ENCODE assay signal across 19 mouse cellular contexts in the genomic region with DNA sequence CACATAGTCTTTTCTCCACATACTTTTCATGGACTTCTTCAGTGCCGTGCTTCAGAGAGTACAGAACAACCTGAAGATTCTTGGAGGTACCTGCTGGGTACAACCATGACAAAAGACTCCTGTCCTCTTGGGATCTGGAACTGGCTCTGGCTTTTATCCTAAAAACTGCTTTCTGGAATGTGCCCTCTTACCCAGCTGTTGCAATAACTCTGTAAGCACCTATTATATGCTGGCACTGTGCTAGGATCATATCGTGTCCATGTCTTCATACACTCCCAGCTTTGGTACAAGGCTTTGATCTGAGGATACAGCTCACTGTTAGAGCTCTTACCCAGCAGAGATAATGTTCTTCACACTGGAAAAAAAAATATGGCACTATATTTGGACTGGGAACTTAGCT. TPM values are rescaled to one million over a fixed set of nuclear protein-coding genes. Genes with fewer than 3 reads are reported as not detected.
DNase-seq lines count a peak whose midpoint lies in the region; ATAC-seq and TF ChIP-seq lines count a peak whose summit lies in the region.
"Had no signal": no experiment of that assay in that cellular context is flagged by ENCODE, and none has a peak within 500 bp of the region (broad histone marks: within the 10 kb centered on the region; RNA-seq: fewer than 3 reads in every experiment).

No protein-coding gene starts in this region.

- peaks cover 6% of the 10 kb centered on the region; the same call in 1 of the 2 replicates for H3K79me2 ChIP-seq in liver, adult 2 months (ENCODE audit: control insufficient read depth, insufficient read depth, low read length)
- H3K79me2 ChIP-seq in myocyte (ENCODE audit: control insufficient read depth, insufficient read depth): no peaks in the 10 kb centered on the region

- H3K27ac ChIP-seq in liver, adult 2 months (replicated peaks; ENCODE audit: insufficient read depth, low read depth, low read length): no peak overlapping the region
- no peak overlapping the region for H3K27ac ChIP-seq in liver, embryonic 12.5 days
- H3K27ac ChIP-seq in thymus, adult 2 months (ENCODE audit: control insufficient read depth, insufficient read depth, low read length): no peak overlapping the region
- H3K27ac ChIP-seq: forebrain, embryonic 15.5 days; hindbrain, embryonic 12.5 days; hindbrain, embryonic 15.5 days had no signal

- no peak overlapping the region for H3ac ChIP-seq in myocyte (ENCODE audit: control insufficient read depth, insufficient read length)

- no peak overlapping the region for H3K9ac ChIP-seq in liver, adult 2 months (ENCODE audit: low read depth, low read length)
- no peak overlapping the region for H3K9ac ChIP-seq in liver, embryonic 12.5 days
- H3K9ac ChIP-seq: forebrain, embryonic 15.5 days; hindbrain, embryonic 12.5 days; hindbrain, embryonic 15.5 days had no signal

- no peak overlapping the region for H3K4me2 ChIP-seq in liver, embryonic 12.5 days
- H3K4me2 ChIP-seq in myocyte (ENCODE audit: low read depth): no peak overlapping the region
- H3K4me2 ChIP-seq: forebrain, embryonic 15.5 days; heart, embryonic 11.5 days; hindbrain, embryonic 12.5 days; hindbrain, embryonic 15.5 days had no signal

- WGBS in liver, adult 2 months: 41% methylated on average over 2 of the region's 2 CpGs
- WGBS in liver, embryonic 12.5 days (ENCODE audit: insufficient replicate concordance): 67% methylated on average over 2 of the region's 2 CpGs
- WGBS in thymus, adult 2 months: 94% methylated on average over 2 of the region's 2 CpGs

- no peak for ATAC-seq in liver, embryonic 12.5 days
- ATAC-seq: forebrain, embryonic 15.5 days; Patski had no signal

- peak; percentile 90 for DNase-seq in liver, adult 2 months (ENCODE audit: extremely low read depth, low read depth, low spot score)
- peak; percentile 52 for DNase-seq in adipocyte (ENCODE audit: low spot score)
- no peak for DNase-seq in thymus, adult 2 months
- DNase-seq in urinary bladder, postnatal 4 days (ENCODE audit: low spot score in 2 of 2): no peak
- DNase-seq: adrenal gland, adult 2 months; adrenal gland, postnatal 14 days; cerebellum, adult 11-12 months; cerebellum, adult 8-10 months; cerebellum, postnatal 10 days; gastrocnemius, postnatal 10 days; heart, adult 11 months; kidney, adult 11 months had no signal

- no peak for TF ChIP-seq CTCF in liver, adult 2 months (IDR thresholded peaks at IDR 0.05; ENCODE audit: low read depth, low read length)
- no peak for TF ChIP-seq CTCF in thymus, adult 2 months (IDR thresholded peaks at IDR 0.05; ENCODE audit: borderline replicate concordance, control insufficient read depth, extremely low read depth, insufficient read depth, low read length, poor library complexity)

- no peak for TF ChIP-seq POLR2A in liver, adult 2 months (IDR thresholded peaks at IDR 0.05; ENCODE audit: extremely low read depth, insufficient read depth, low read length)
- no peak for TF ChIP-seq POLR2A in myocyte (IDR thresholded peaks at IDR 0.05; ENCODE audit: insufficient read length, low read depth)
- no peak for TF ChIP-seq POLR2A in thymus, adult 2 months (IDR thresholded peaks at IDR 0.05; ENCODE audit: control insufficient read depth, extremely low read depth, insufficient read depth, low read length, poor library complexity)

- H3K27me3 ChIP-seq in liver, adult 2 months (ENCODE audit: control insufficient read depth, insufficient read depth, low read length): no peaks in the 10 kb centered on the region
- H3K27me3 ChIP-seq in liver, embryonic 12.5 days (replicated peaks): 0 out of 2 replicates have a peak, but pooled peaks cover 16% of the 10 kb centered on the region
- H3K27me3 ChIP-seq in myocyte (ENCODE audit: control insufficient read depth, insufficient read depth, insufficient read length): no peaks in the 10 kb centered on the region
- H3K27me3 ChIP-seq in thymus, adult 2 months (ENCODE audit: control insufficient read depth, insufficient read depth, low read length): no peaks in the 10 kb centered on the region
- H3K27me3 ChIP-seq: forebrain, embryonic 15.5 days; hindbrain, embryonic 12.5 days; hindbrain, embryonic 15.5 days; Patski had no signal

- peaks cover 20% of the 10 kb centered on the region for H3K4me1 ChIP-seq in liver, adult 2 months (ENCODE audit: control insufficient read depth, insufficient read depth, low read length)
- H3K4me1 ChIP-seq in liver, embryonic 12.5 days: peaks cover 30% of the 10 kb centered on the region
- H3K4me1 ChIP-seq in thymus, adult 2 months (replicated peaks; ENCODE audit: control insufficient read depth, insufficient read depth, low read length): peaks cover 17% of the 10 kb centered on the region

- no peak overlapping the region for H3K4me3 ChIP-seq in liver, adult 2 months (ENCODE audit: insufficient read depth, low read depth, low read length)
- no peak overlapping the region for H3K4me3 ChIP-seq in liver, embryonic 12.5 days
- no peak overlapping the region for H3K4me3 ChIP-seq in myocyte
- no peak overlapping the region for H3K4me3 ChIP-seq in thymus, adult 2 months (ENCODE audit: control insufficient read depth, insufficient read depth, low read length)
- H3K4me3 ChIP-seq: forebrain, embryonic 15.5 days; hindbrain, embryonic 12.5 days; hindbrain, embryonic 15.5 days had no signal

- peaks cover 3% of the 10 kb centered on the region; the same call in 1 of the 2 replicates for H3K36me3 ChIP-seq in liver, adult 2 months (ENCODE audit: control insufficient read depth, insufficient read depth, low read length)
- no peaks in the 10 kb centered on the region for H3K36me3 ChIP-seq in liver, embryonic 12.5 days
- H3K36me3 ChIP-seq in myocyte (ENCODE audit: control insufficient read depth, insufficient read depth): no peaks in the 10 kb centered on the region
- H3K36me3 ChIP-seq in thymus, adult 2 months (ENCODE audit: control insufficient read depth, insufficient read depth, low read length): no peaks in the 10 kb centered on the region
- H3K36me3 ChIP-seq: forebrain, embryonic 15.5 days; hindbrain, embryonic 12.5 days; hindbrain, embryonic 15.5 days had no signal

- H3K9me3 ChIP-seq in liver, embryonic 12.5 days (replicated peaks): no peaks in the 10 kb centered on the region
- H3K9me3 ChIP-seq: forebrain, embryonic 15.5 days; hindbrain, embryonic 12.5 days; hindbrain, embryonic 15.5 days had no signal

TF ChIP-seq in myocyte, 11 proteins besides CTCF, POLR2A, EP300 and RAD21:
- no peak for TF ChIP-seq USF1 (IDR thresholded peaks at IDR 0.05; ENCODE audit: low read depth)
- peak; percentile 78 for TF ChIP-seq CEBPB (IDR thresholded peaks at IDR 0.05; ENCODE audit: insufficient read depth, poor library complexity, severe bottlenecking)
- TF ChIP-seq MYOD1 (IDR thresholded peaks at IDR 0.05; ENCODE audit: control insufficient read depth in 1 of 3, insufficient read length in 2 of 3, low read depth in 2 of 3): peak in 1 of 3 experiments; percentile 17
- no peak for TF ChIP-seq POLR2AphosphoS2 (IDR thresholded peaks at IDR 0.05; ENCODE audit: insufficient read length, low read depth)

RNA-seq across cellular contexts. Expression of gene Angptl4, which starts 3.3 kb away (rescaled TPM):
- total RNA-seq in liver, adult 2 months (2014; rRNA removed): 129 and 142 TPM in 2 replicates
- 28.1 and 49.5 TPM in 2 replicates for polyA plus RNA-seq in liver, adult 2 months (2012; rRNA removed)
- 17.3 and 21.0 TPM in 2 replicates for polyA plus RNA-seq in liver, embryonic 12.5 days (2016; fragmentation: Nextera tagmentation; extraction: Ambion mirVana)
- 42.8 TPM for polyA plus RNA-seq in myocyte (2012; fragmentation: generic; extraction: Trizol)
- polyA plus RNA-seq in thymus, adult 2 months (2012; rRNA removed): 23.0 TPM in 2 replicates

RNA-seq across cellular contexts. Expression of gene Rab11b, which starts 24.6 kb away (rescaled TPM):
- 23.3 and 45.2 TPM in 2 replicates for total RNA-seq in liver, adult 2 months (2014; rRNA removed)
- polyA plus RNA-seq in liver, adult 2 months (2012; rRNA removed): 168 and 177 TPM in 2 replicates
- polyA plus RNA-seq in liver, embryonic 12.5 days (2016; fragmentation: Nextera tagmentation; extraction: Ambion mirVana): 147 and 169 TPM in 2 replicates
- 126 TPM for polyA plus RNA-seq in myocyte (2012; fragmentation: generic; extraction: Trizol)
- polyA plus RNA-seq in thymus, adult 2 months (2012; rRNA removed): 464 and 542 TPM in 2 replicates

RNA-seq across cellular contexts. Expression of gene Kank3, which starts 25.4 kb away (rescaled TPM):
- 6.0 and 7.3 TPM in 2 replicates for total RNA-seq in liver, adult 2 months (2014; rRNA removed)
- 9.5 and 13.4 TPM in 2 replicates for polyA plus RNA-seq in liver, adult 2 months (2012; rRNA removed)
- 12.6 and 13.2 TPM in 2 replicates for polyA plus RNA-seq in liver, embryonic 12.5 days (2016; fragmentation: Nextera tagmentation; extraction: Ambion mirVana)
- polyA plus RNA-seq in myocyte (2012; fragmentation: generic; extraction: Trizol): 8.3 TPM
- 19.9 and 29.3 TPM in 2 replicates for polyA plus RNA-seq in thymus, adult 2 months (2012; rRNA removed)

RNA-seq across cellular contexts. Expression of gene Rps28, which starts 39.4 kb away (rescaled TPM):
- total RNA-seq in liver, adult 2 months (2014; rRNA removed): 275 and 294 TPM in 2 replicates
- polyA plus RNA-seq in liver, adult 2 months (2012; rRNA removed): 374 and 500 TPM in 2 replicates
- polyA plus RNA-seq in liver, embryonic 12.5 days (2016; fragmentation: Nextera tagmentation; extraction: Ambion mirVana): 689 and 715 TPM in 2 replicates
- 6,768 TPM for polyA plus RNA-seq in myocyte (2012; fragmentation: generic; extraction: Trizol)
- polyA plus RNA-seq in thymus, adult 2 months (2012; rRNA removed): 678 and 707 TPM in 2 replicates

RNA-seq across cellular contexts. Expression of gene Ndufa7, which starts 39.4 kb away (rescaled TPM):
- 214 and 217 TPM in 2 replicates for total RNA-seq in liver, adult 2 months (2014; rRNA removed)
- 372 and 457 TPM in 2 replicates for polyA plus RNA-seq in liver, adult 2 months (2012; rRNA removed)
- 296 and 311 TPM in 2 replicates for polyA plus RNA-seq in liver, embryonic 12.5 days (2016; fragmentation: Nextera tagmentation; extraction: Ambion mirVana)
- 614 TPM for polyA plus RNA-seq in myocyte (2012; fragmentation: generic; extraction: Trizol)
- polyA plus RNA-seq in thymus, adult 2 months (2012; rRNA removed): 305 and 382 TPM in 2 replicates

Comparison
In these comparisons a context has a peak if more than half of its experiments do, and no peak if none do; other contexts are left out.
1. DNase-seq: peak in liver, adult 2 months (single experiment) and adipocyte (single experiment); none in thymus, adult 2 months (single experiment) and urinary bladder, postnatal 4 days (0 of 2).